Mouse (Mus musculus) gastrocnemius, adult 8-10 months (tissue): ENCODE measurements around the gene Ano8. TPM values are rescaled to one million over a fixed set of nuclear protein-coding genes. Genes with fewer than 3 reads are reported as not detected.

Experiments
- DNase-seq, 2 experiments: peaks; one replicate each; pipeline ENCODE4 v3.0.0; 2022; ENCODE audit warnings: low spot score in 2 of 2
- total RNA-seq, 4 experiments: library from RNA; stranded (reverse); gene quantifications; 2 replicates each; pipeline ENCODE4 v1.2.4; 2022

Gene Ano8
- total RNA-seq, 4 experiments from 2014 or later, result 15.4 to 16.5 (median 15.9) TPM

DNA sequence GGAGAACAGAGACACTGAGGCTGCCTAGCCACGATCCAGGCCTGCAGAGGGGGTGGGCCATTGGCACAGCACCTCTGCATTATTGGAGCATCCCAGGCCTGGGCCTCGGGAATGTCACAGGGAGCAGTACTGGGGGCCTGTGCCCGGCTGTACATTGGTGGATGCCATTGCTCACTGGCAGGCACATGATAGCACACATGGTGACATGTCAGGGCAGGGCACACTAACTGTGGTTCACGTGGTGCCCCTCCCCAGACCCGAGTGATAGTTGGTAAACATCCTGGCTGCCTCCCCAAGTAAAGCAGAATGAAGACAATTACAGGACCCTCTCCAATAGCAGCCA lies 14.9 kb downstream of the Ano8 start:
- no peak for DNase-seq

DNA sequence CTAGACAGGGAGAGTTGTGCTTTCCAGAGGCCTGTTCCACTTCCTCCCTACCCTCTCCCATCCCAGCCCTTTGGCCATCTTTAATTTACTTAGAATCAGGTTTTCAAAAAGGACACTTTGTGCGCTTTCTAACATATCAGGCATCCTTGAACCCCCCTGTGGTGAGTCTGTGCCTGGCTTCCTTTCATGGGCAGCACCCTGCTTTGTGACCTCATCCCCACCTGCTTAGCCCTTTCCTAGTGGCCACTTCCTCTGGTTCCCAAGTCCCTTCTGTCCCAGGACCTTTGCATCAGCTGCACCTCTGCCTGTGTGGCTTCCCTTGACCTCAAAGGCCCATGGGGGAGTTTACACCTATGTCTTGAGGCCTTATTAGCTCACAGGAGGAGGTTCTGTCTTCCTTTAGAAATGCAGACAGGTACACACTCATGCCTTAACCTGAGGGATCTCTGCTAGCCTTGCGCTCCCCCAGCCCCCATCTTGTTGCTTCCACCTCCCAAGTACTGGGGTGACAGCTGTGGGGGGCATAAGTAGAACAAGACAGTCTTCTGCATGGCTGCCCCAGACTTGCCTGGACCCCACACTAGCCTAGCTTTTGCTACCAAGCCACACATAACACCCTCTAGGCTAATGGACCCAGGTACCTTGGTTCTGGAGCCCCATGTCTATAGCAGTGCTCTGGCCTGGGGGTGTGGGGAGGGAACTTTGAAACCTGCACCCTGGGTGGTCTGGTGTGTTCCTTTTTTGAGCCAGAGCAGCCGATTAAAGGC lies 15.4 kb downstream of the Ano8 start:
- DNase-seq, result no peak

- no peak for DNase-seq
Measured at GRCm38 (mm10) chr8:71469411-71469810, 16.4 kb downstream of the Ano8 start.

DNA sequence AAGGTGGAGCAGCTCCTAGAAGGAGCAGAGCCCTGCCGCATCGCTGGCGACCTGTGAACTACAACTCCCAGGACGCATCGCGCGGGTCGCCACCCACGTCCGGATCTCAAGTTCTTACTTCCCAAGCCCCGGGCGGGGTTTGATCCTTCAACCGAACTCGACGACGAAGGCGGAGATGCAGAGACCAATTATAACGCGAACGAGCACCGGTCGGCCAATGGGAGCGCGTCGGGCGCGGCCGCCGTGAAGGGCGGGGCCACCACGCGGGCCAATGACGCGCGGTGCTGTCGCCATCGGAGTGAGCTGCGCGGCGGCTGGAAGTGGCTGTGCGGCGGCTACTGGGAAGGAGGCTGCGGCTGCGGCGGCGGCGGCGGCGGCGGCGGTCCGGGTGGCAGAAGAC lies 16.8 kb downstream of the Ano8 start, which contains the start of gene Dda1:
Gene Dda1 (plus strand): TSS at position 284 of the 400 bp plus-strand sequence.
- DNase-seq, result peak; percentile 96 to 98

GRCm38 (mm10) chr8:71468001-71468400 lies 17.8 kb downstream of the Ano8 start:
- no peak for DNase-seq

DNA sequence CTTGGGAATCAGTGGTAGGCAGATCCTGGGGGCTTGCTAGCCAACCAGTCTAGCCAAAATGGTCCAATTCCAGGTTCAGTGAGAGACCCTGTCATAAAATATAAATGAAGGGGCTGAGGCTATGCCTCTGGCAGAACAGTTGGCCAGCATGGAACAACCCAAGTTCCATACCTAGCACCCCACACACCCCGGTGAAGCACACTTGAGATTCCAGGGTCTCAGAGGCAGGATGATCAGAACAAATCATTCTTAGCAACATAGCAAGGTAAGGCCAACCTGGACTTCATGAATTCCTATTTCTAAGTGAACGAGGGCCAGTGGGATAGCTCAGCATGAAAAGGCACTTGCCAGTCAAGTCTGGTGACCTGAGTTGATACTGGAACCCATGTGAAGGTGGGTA lies 18.6 kb downstream of the Ano8 start:
- no peak for DNase-seq

DNA sequence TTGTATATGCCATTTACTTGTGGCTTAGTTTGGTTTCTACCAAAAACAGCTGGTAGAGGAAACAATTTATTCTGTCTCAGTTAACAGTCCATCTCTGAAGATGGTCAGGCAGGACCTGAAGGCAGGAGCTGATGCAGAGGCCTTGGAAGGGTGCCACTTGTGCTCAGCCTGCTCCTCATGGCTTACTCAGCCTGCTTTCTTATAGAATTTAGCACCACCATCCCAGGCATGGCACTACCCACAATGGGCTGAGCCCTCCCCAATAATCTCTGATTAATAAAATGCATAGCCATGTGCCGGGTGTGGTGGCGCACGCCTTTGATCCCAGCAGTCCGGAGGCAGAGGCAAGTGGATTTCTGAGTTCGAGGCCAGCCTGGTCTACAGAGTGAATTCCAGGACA lies 19.6 kb downstream of the Ano8 start:
- no peak for DNase-seq

GRCm38 (mm10) chr8:71465733-71466132 lies 20.0 kb downstream of the Ano8 start:
- DNase-seq, result no peak

DNA sequence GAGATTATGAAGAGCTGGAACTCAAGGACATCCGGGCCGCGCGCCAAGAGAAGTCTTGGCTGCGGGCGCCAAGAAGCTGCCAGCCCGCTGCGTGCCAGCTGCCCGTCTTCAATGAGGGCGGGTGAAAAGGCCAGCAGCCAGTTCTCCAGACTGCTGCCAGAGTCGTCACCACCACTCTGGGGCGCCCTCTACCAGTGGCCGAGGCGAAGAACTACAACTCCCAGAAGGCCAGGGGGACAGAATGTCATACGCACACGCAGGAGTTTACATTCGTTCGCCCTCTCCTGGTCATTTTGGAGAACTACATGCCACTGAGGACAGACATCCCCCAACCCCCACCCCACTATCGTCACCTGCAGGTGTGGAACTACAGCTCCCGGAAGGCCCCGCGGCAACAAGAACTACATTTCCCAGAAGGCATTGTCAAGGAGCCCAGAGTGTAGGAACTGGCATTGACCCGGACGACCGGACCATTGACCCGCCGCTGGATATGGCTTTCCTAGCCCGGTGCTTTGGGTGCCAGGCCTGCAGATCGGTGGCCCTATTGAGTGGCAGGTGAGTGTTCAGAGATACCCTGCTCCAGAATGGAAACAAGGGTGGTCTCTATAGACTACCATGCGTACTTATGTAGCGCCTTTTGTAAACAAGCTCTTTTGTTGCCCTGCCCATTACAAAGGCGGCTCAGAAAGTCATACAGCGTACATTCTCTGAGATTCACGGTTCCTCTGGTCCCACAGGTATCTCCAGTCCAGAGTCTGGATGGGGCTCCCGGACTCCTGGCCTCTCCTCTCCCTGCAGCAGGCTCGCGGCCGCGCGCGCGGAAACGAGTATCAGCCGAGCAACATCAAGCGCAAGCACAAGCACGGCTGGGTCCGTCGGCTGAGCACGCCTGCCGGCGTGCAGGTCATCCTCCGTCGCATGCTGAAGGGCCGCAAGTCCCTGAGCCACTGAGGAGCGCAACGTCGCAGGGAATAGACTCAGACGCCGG lies 21.0 kb downstream of the Ano8 start, which contains the start of gene Mrpl34:
Gene Mrpl34 (plus strand): TSS at position 447 of the 988 bp plus-strand sequence.
- peak; percentile 99 for DNase-seq

DNA sequence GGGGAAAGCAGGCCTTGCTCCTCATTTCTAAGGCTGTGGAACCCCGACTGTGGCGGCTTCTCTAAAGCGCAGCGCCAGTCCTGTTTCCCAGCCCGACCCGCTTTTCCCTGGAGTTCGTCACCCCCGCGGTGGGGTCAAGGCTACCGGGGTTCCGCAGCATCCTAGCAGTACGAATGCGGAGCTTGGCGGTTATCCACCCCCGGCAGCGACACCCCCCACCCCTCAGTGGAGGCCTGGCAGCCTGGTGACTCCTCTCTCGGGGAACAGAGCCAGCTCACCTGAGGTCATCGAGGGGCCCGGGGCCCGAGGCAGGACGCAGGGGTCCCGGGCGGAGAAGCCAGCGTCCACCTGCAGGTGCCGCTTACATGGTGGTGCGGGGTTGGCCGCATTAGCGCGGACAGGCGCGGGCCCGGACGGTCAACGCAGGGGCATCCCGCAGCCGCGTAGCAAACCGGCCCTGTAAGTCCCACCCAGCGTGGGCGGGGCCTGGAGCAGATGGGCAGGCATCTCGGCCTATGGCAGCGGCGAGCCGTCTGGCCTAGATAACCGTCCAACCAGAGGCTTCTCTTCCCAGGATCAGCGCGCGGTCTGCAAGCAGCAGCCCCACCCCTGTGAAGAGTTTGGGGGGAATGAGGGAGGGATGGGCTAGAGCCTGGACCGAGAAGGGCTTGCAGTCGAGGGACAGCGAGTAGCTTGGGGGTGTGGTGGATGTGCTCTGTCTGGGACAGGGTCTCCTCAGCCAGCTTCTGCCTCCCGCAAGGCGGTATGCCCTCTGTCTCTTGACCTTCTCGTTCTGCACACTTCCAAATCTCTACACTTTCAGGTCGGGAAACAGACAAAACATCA lies 22.4 kb downstream of the Ano8 start, which contains the start of gene Abhd8:
Gene Abhd8 (minus strand): TSS at position 468 of the 846 bp plus-strand sequence.
- DNase-seq, result peak; percentile 96 to 97

DNA sequence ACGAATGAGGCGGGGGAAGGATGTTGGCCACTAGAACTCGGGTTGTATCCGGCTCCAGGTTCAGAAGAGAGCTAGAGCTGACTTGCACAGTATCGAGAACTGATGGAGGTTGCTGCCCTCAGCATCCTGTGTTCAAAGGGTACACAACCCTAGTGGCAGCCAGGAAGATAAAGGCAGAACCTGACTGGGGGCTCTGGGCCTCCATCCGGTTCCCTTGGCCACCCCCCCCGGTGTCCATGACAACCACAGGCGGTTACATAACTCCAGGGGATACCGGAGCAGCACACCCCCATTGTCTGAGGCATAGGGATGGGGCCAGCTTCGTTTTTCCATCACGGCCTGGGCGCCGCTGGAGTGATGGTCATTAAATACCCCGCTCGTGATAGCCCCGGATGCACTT lies 23.0 kb downstream of the Ano8 start:
- no peak for DNase-seq

- no peak for DNase-seq
Measured at GRCm38 (mm10) chr8:71462191-71462590, 23.6 kb downstream of the Ano8 start.

GRCm38 (mm10) chr8:71461152-71461840 lies 24.5 kb downstream of the Ano8 start:
- DNase-seq, result no peak

GRCm38 (mm10) chr8:71460716-71461115 lies 25.0 kb downstream of the Ano8 start:
- no peak for DNase-seq

DNA sequence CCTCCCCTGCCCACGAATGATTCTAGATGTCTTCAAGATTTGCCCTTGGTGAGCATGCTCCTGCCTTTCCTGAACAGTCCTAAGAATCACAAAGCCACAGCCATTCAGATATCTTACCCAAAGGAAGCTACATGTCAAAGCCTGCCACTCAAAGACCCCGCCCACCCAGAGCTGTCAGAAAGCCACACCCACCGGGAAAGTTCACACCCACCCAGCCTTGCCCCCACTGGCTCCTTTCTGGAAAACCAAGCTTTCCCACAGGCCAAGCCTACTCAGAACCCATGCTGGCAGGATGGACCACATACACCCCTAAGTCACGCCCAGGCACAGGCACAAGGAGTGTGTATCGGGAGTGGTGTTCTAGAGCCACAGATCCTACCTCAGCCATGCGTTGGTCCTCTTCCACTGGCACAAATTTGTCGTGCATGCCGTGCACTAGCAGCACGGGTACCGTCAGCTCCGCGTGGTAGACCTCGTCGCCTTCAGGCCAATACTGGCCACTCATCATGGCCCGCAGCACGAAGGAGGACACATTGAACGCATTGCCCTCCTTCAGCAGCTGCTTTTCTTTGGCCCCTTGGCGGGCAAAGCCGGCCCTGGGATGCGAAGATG lies 28.0 kb downstream of the Ano8 start:
- DNase-seq, result no peak

- no peak for DNase-seq
Measured at GRCm38 (mm10) chr8:71456906-71457305, 28.9 kb downstream of the Ano8 start.

GRCm38 (mm10) chr8:71454668-71455067 lies 31.1 kb downstream of the Ano8 start:
- no peak for DNase-seq

- no peak for DNase-seq
Measured at GRCm38 (mm10) chr8:71452669-71453068, 33.1 kb downstream of the Ano8 start.

- no peak for DNase-seq
Measured at GRCm38 (mm10) chr8:71451777-71452176, 34.0 kb downstream of the Ano8 start.

- no peak for DNase-seq
Measured at GRCm38 (mm10) chr8:71451337-71451736, 34.4 kb downstream of the Ano8 start.
